Mouse (Mus musculus) forebrain, embryonic 16.5 days (tissue): Measurements from ENCODE around the gene Snx4. TPM values are rescaled to one million over a fixed set of nuclear protein-coding genes. Genes with fewer than 3 reads are reported as not detected.
A peak's percentile ranks its signal among the peaks of the same experiment; 100 is the strongest.
"Not testable (repeated sequence)": the region's sequence is repeated elsewhere in the genome, so short reads cannot be mapped to it uniquely, and the experiment has no call there.

ENCODE experiments used
- ATAC-seq: fragments of 200-750 bp; cut with Nextera tagmentation; 2 replicates; pipeline ENCODE4 v1.8.0; 2017; ENCODE audit warnings: mild to moderate bottlenecking, moderate library complexity
- H3K27ac ChIP-seq: fragments of 300-500 bp; sonication (generic); 2 replicates; pipeline ENCODE4 v1.5.1; 2014; ENCODE audit warnings: low read length, control low read depth
- H3K27me3 ChIP-seq: fragments of 300-500 bp; sonication (generic); replicated peaks from 2 replicates; pipeline ENCODE4 v1.6.1; 2014; ENCODE audit warnings: low read length; ENCODE audit not compliant: control insufficient read depth, insufficient read depth
- H3K36me3 ChIP-seq: fragments of 300-500 bp; sonication (generic); 2 replicates; pipeline ENCODE4 v1.6.1; 2014; ENCODE audit not compliant: control insufficient read depth, insufficient read depth
- H3K4me1 ChIP-seq: fragments of 300-500 bp; sonication (generic); replicated peaks from 2 replicates; pipeline ENCODE4 v1.6.1; 2014; ENCODE audit warnings: low read length; ENCODE audit not compliant: control insufficient read depth, insufficient read depth
- H3K4me2 ChIP-seq: fragments of 300-500 bp; sonication (generic); 2 replicates; pipeline ENCODE4 v1.6.1; 2014; ENCODE audit warnings: mild to moderate bottlenecking, low read length, control low read depth
- H3K4me3 ChIP-seq: fragments of 300-500 bp; sonication (generic); replicated peaks from 2 replicates; pipeline ENCODE4 v1.5.1; 2014; ENCODE audit warnings: mild to moderate bottlenecking, low read length, control low read depth
- H3K9ac ChIP-seq: fragments of 300-500 bp; sonication (generic); replicated peaks from 2 replicates; pipeline ENCODE4 v1.6.1; 2014; ENCODE audit warnings: low read depth, low read length, control low read depth
- H3K9me3 ChIP-seq: fragments of 300-500 bp; sonication (generic); 2 replicates; pipeline ENCODE4 v1.6.1; 2016; ENCODE audit warnings: low read length; ENCODE audit not compliant: control insufficient read depth
- WGBS: fragments of 180-500 bp; shearing (Covaris S2); extraction: QIAGEN DNeasy Blood & Tissue Kit; methylation state at CpG from one replicate; pipeline ENCODE4 v1.1.7; 2014; 5-methylcytosine and 5-hydroxymethylcytosine counted together
- polyA plus RNA-seq: library from polyadenylated mRNA; unstranded; fragments of >200 nt; fragmentation: Nextera tagmentation; extraction: Ambion mirVana; gene quantifications from 2 replicates; pipeline ENCODE4 v1.2.1, GENCODE M21; 2015

Snx4 gene
- polyA plus RNA-seq, result 87.0 and 93.2 TPM in 2 replicates

DNA sequence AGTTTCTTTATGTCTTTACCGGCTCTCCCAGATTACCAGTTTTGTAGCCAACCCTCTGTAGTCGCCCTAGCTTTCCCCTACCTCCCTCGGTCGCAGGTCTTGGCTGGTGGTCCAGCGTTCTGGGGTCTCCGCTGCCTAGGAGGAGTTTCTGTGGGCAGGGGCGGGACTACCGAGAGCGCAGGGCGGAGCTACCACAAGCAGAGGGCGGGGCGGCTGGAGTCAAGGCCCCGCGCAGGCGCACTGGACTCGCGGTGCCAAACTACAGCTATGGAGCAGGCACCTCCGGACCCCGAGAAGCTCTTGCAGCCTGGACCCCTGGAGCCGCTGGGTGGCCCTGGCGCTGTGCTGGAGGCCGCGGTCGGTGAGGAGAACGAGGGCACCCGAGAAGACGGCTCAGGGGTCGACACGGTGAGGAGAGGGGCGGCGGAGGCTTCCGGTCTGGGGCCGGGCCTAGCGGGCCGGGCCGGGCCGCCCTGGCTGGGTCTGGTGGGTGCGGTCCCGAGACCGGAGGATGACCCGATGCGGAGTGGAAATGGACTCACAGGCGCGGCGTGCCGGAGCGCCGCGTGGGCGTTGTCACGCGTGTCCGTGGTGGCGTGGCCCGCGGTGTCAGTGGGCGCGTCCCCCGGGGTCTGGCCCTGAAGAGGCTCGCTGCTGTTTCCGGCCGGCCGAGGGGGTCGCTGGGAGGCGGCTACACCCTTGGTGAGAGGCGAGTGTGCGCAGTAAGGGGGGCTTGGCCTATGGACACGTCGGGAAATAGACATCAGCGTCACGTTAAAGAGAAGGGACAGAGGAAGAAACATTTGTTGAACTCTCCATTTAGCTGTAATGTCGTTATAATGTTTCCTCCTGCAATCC, at the start of gene Snx4:
TSS of gene Snx4 (plus strand) at position 249 of the 858 bp plus-strand sequence.
- ATAC-seq, result peak; percentile 96
- Histone ChIP-seq H3K36me3 (no peaks in the 10 kb centered on the region), H3K4me3 (peak within 1 kb of the TSS; percentile 82), H3K27me3 (no peaks in the 10 kb centered on the region), H3K4me2 (peak within 1 kb of the TSS; percentile 71), H3K9me3 (no peaks in the 10 kb centered on the region), H3K27ac (peak within 1 kb of the TSS; percentile 70), H3K9ac (peak within 1 kb of the TSS; percentile 93), H3K4me1 (peaks cover 13% of the 10 kb centered on the region)
- WGBS, result under 1% methylated on average over 66 of the region's 72 CpGs

DNA sequence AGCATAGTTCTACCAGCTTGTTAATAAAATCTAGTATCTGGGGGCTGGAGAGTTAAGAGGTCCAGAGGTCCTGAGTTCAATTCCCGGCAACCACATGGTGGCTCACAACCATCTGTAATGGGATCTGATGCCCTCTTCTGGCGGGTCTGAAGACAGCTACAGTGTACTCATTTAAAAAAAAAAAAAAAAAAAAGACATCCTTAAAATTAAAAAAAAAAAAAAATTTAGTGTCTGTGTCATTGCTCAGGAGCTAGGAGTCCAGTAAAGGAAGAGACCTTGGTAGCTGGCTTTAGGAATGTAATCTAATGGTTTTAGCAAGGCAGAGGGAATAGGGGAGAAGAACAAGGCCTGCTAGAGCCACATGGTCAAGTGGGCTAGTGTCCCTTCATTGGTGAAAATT, 40.4 kb upstream of the Snx4 start:
- H3K4me2 ChIP-seq, result no peak overlapping the region
- no peaks in the 10 kb centered on the region for H3K4me1 ChIP-seq
- H3K9ac ChIP-seq, result no peak overlapping the region
- 78% methylated on average over 2 of the region's 2 CpGs for WGBS
- H3K27ac ChIP-seq, result no peak overlapping the region
- H3K9me3 ChIP-seq, result no peaks in the 10 kb centered on the region
- H3K36me3 ChIP-seq, result peaks cover 20% of the 10 kb centered on the region
- no peaks in the 10 kb centered on the region for H3K27me3 ChIP-seq
- no peak overlapping the region for H3K4me3 ChIP-seq
- no peak for ATAC-seq

DNA sequence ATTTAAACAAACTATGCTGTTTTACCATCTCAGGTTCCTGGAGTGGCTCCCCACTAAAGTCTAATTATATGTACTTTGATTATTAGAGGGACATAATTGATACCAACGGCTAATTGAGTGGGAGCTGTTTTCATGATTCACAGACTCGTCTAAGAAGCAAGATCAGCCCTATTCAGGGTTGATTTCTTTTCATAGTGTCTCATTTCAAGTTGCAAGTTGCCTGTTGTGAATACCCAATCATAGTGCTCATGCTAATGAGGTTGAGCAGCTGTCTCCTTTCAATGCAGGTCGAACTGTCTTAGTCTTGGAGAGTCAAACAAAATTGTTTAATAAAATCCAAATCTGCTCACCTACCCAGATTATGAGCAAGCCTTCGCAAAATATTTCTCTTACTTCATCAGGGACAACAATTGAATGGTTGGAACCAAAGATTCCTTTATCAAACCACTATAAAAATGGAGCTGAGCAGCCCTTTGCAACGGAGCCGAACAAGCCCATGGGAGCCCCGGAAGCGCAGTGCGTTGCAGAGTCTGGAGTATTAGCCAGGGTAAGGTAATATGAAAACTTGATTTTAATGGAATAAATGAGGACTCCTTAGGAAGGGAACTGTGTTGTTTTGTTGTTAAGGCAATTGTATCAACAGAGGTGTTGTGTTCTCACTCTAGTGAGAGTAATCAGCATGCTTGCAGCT, 34.8 kb upstream of the Snx4 start:
- Histone ChIP-seq H3K27ac (no peak overlapping the region), H3K27me3 (no peaks in the 10 kb centered on the region), H3K9ac (no peak overlapping the region), H3K9me3 (no peaks in the 10 kb centered on the region), H3K36me3 (peaks cover 3% of the 10 kb centered on the region), H3K4me3 (no peak overlapping the region), H3K4me1 (peaks cover 6% of the 10 kb centered on the region; the same call in 1 of the 2 replicates), H3K4me2 (peak overlapping the region; percentile 20; the same call in 1 of the 2 replicates)
- WGBS, result 16% methylated on average over 9 of the region's 9 CpGs
- ATAC-seq, result peak; percentile 80

DNA sequence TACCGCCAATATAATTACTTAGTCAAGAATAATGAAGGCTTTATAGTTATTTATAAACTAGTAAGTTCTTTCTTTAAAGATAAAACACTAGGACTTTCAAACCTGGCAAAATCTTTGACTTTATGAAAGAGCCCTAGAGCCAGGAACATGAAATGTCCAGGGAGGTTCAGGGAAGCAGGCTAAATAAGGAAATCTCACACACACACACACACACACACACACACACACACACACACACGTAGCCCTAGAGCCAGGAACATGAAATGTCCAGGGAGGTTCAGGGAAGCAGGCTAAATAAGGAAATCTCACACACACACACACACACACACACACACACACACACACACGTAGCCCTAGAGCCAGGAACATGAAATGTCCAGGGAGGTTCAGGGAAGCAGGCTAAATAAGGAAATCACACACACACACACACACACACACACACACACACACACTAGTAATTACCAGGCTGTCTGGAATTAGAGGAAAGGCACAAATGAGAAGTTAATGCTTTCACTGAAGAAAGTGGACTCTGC, 33.6 kb upstream of the Snx4 start:
- not testable (repeated sequence) for H3K9ac ChIP-seq, H3K4me2 ChIP-seq, H3K4me1 ChIP-seq, H3K4me3 ChIP-seq, H3K27me3 ChIP-seq, H3K27ac ChIP-seq, H3K9me3 ChIP-seq, H3K36me3 ChIP-seq, ATAC-seq
- WGBS, result 50% methylated on average over 3 of the region's 3 CpGs

DNA sequence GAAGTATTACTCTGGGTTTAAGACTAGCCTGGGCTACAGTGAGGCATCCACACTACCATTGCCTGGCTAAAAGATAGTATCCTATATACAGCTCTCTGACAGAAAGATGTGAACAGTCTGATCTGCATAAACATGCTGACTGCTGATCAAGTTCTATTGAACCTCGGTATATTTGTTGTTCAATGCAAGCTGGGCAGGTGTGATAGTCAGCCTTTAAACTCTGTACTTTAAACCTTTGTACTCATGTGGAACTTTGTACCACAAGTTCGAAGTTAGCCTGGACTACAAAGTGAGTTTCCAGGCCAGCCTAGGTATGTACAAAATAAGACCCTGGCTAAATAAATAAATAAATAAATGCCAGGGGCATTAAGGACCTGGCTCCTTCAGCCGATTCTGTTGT, 28.8 kb upstream of the Snx4 start:
- no peaks in the 10 kb centered on the region for H3K27me3 ChIP-seq
- WGBS, result 93% methylated on average over 3 of the region's 3 CpGs
- H3K9ac ChIP-seq, result no peak overlapping the region
- no peaks in the 10 kb centered on the region for H3K9me3 ChIP-seq
- no peaks in the 10 kb centered on the region for H3K4me1 ChIP-seq
- no peak overlapping the region for H3K4me2 ChIP-seq
- H3K4me3 ChIP-seq, result no peak overlapping the region
- no peak for ATAC-seq
- peaks cover 16% of the 10 kb centered on the region for H3K36me3 ChIP-seq
- H3K27ac ChIP-seq, result no peak overlapping the region

DNA sequence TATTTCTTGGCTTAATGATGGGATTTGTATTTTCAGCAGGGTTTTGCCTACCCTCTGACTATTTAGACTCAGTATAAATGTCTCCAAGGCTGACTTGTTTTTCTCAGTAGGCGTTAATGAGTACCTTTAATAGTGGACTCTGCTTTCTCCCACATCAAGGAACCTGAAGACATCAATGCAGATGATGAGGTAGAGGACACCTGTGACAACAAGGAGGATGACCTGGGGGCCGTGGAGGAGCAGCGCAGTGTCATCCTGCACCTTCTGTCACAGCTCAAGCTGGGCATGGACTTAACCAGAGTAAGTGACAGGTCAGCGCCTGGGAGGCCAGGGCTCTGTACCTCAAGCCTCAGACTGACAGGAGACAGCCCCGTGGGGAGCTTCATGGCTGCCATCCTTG, 26.9 kb upstream of the Snx4 start:
- Histone ChIP-seq H3K36me3 (peaks cover 19% of the 10 kb centered on the region), H3K4me1 (no peaks in the 10 kb centered on the region)
- 98% methylated on average over 5 of the region's 5 CpGs for WGBS

DNA sequence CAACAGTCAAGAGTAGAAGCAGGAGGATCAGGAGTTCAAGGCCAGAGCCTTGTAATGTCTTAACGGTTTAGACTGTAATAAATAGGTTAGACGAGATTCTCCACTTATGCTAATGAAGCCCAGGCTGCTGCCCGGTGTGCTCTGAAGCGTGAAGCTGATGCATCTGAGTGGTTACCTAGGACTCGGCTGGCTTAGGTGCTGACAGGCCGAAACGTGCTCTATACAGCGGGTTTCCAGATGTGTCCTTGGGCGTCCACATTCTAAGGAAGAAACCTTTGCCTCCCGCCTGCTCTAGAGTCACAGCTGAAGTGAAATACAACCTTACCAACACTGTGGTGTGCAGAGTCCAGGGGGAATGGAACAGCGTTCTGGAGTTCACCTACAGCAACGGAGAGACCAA, 17.1 kb upstream of the Snx4 start:
- WGBS, result 74% methylated on average over 12 of the region's 12 CpGs
- H3K4me2 ChIP-seq, result no peak overlapping the region

More for the DNA sequence above, 26.9 kb upstream of the Snx4 start:
- Histone ChIP-seq H3K9me3 (no peaks in the 10 kb centered on the region), H3K9ac (no peak overlapping the region), H3K4me3 (no peak overlapping the region), H3K27me3 (no peaks in the 10 kb centered on the region), H3K4me2 (no peak overlapping the region), H3K27ac (no peak overlapping the region)
- no peak for ATAC-seq

DNA sequence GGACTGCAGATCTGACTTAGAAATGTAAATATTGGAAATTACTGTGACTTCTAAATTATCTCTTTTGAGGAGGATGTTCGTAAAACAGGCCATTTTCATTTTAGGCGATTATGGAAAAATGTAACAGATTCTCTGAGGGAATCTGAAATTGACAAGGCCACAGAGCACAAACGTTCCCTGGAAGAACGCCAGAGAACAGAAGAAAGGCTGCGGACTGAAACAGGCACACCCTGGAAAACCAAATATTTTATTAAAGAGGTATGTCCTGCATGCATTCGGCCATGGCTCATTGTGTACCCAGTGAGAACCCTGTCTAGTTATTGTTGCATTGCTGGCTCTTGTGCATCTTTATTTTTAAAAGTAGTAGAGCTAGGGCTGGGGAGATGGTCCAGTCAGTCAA, 15.1 kb upstream of the Snx4 start:
- no peak overlapping the region for H3K4me3 ChIP-seq
- 74% methylated on average over 6 of the region's 6 CpGs for WGBS
- H3K27ac ChIP-seq, result no peak overlapping the region
- 0 out of 2 replicates have a peak, but pooled peaks cover 5% of the 10 kb centered on the region for H3K36me3 ChIP-seq
- no peaks in the 10 kb centered on the region for H3K27me3 ChIP-seq
- H3K9me3 ChIP-seq, result no peaks in the 10 kb centered on the region
- no peak for ATAC-seq
- no peak overlapping the region for H3K9ac ChIP-seq
- H3K4me2 ChIP-seq, result no peak overlapping the region
- no peaks in the 10 kb centered on the region for H3K4me1 ChIP-seq

More for the DNA sequence above, 17.1 kb upstream of the Snx4 start:
- ATAC-seq, result no peak
- Histone ChIP-seq H3K9me3 (no peaks in the 10 kb centered on the region), H3K9ac (no peak overlapping the region), H3K27ac (no peak overlapping the region), H3K36me3 (0 out of 2 replicates have a peak, but pooled peaks cover 2% of the 10 kb centered on the region), H3K4me1 (no peaks in the 10 kb centered on the region), H3K27me3 (no peaks in the 10 kb centered on the region), H3K4me3 (no peak overlapping the region)

DNA sequence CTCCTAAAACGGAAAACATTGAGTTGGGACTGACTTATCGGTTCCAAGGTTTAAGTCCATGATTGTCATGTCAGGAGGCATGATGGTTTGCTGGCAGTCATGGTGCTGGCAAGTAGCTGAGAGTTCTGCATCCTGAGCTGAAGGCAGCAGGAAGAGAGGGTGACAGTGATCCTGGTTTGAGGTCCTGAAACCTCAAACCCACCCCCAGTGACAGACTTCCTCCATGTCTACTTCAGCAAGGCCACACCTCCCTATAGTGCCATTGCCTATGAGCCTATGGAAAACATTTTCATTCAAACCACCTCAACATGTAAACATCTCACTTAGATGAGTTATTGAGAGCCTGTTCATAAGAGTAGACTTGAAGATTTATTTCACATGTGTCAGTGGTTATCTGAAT, 11.9 kb upstream of the Snx4 start:
- ATAC-seq, result no peak
- WGBS, result 99% methylated on average over 2 of the region's 2 CpGs
- Histone ChIP-seq H3K36me3 (peaks cover 8% of the 10 kb centered on the region; the same call in 1 of the 2 replicates), H3K4me3 (no peak overlapping the region), H3K27me3 (no peaks in the 10 kb centered on the region), H3K9ac (no peak overlapping the region), H3K4me1 (no peaks in the 10 kb centered on the region), H3K9me3 (no peaks in the 10 kb centered on the region), H3K4me2 (no peak overlapping the region), H3K27ac (no peak overlapping the region)
